Mouse (Mus musculus) cerebellum, adult 2 months (tissue): ENCODE data around the gene Rprd2.

Source experiments
- CTCF ChIP-seq: fragments of 200-500 bp; IDR thresholded peaks from 2 replicates; pipeline ENCODE4 v1.5.1; 2011; ENCODE audit warnings: low read depth, mild to moderate bottlenecking, control low read depth, low read length, moderate library complexity, borderline replicate concordance; ENCODE audit not compliant: insufficient read depth
- POLR2A ChIP-seq: fragments of 200-500 bp; IDR thresholded peaks from 2 replicates; pipeline ENCODE4 v1.6.1; 2011; ENCODE audit warnings: low read length, control low read depth, borderline replicate concordance; ENCODE audit not compliant: insufficient read depth

GRCm38 (mm10) chr3:95728906-95729305 is 89.8 kb downstream of the Rprd2 start:
- TF ChIP-seq CTCF (no peak), POLR2A (no peak)
